Mouse (Mus musculus): ENCODE data around the gene Myg1. TPM values are rescaled to one million over a fixed set of nuclear protein-coding genes. Genes with fewer than 3 reads are reported as not detected.
A peak's percentile ranks its signal among the peaks of the same experiment; 100 is the strongest.

Myg1 gene
- polyA plus RNA-seq, 1 experiment: 105 TPM

- WGBS: 95% methylated on average over 5 of the region's 5 CpGs
- H3K27ac ChIP-seq (ENCODE audit: control insufficient read depth, insufficient read depth, low read length): no peak overlapping the region
- TF ChIP-seq POLR2A (IDR thresholded peaks at IDR 0.05; ENCODE audit: control insufficient read depth, extremely low read depth, insufficient read depth, low read length, poor library complexity): no peak
- no peak for TF ChIP-seq CTCF (IDR thresholded peaks at IDR 0.05; ENCODE audit: borderline replicate concordance, control insufficient read depth, extremely low read depth, insufficient read depth, low read length, poor library complexity)
- H3K4me1 ChIP-seq (replicated peaks; ENCODE audit: control insufficient read depth, insufficient read depth, low read length): no peaks in the 10 kb centered on the region
- no peak overlapping the region for H3K4me3 ChIP-seq (ENCODE audit: control insufficient read depth, insufficient read depth, low read length)
- peaks cover 25% of the 10 kb centered on the region for H3K36me3 ChIP-seq (ENCODE audit: control insufficient read depth, insufficient read depth, low read length)
- DNase-seq: no peak
- H3K27me3 ChIP-seq (ENCODE audit: control insufficient read depth, insufficient read depth, low read length): no peaks in the 10 kb centered on the region
Observed at GRCm38 (mm10) chr15:102339612-102340011, 8.1 kb downstream of the Myg1 start.

- Histone ChIP-seq H3K27ac (ENCODE audit: control insufficient read depth, insufficient read depth, low read length) (no peak overlapping the region), H3K4me3 (ENCODE audit: control insufficient read depth, insufficient read depth, low read length) (no peak overlapping the region), H3K36me3 (ENCODE audit: control insufficient read depth, insufficient read depth, low read length) (peaks cover 32% of the 10 kb centered on the region), H3K4me1 (replicated peaks; ENCODE audit: control insufficient read depth, insufficient read depth, low read length) (no peaks in the 10 kb centered on the region), H3K27me3 (ENCODE audit: control insufficient read depth, insufficient read depth, low read length) (no peaks in the 10 kb centered on the region)
- no peak for TF ChIP-seq POLR2A (IDR thresholded peaks at IDR 0.05; ENCODE audit: control insufficient read depth, extremely low read depth, insufficient read depth, low read length, poor library complexity)
- no peak for TF ChIP-seq CTCF (IDR thresholded peaks at IDR 0.05; ENCODE audit: borderline replicate concordance, control insufficient read depth, extremely low read depth, insufficient read depth, low read length, poor library complexity)
- peak; percentile 53 for DNase-seq
- WGBS: 16% methylated on average over 1 of the region's 1 CpGs
Observed at GRCm38 (mm10) chr15:102341580-102341979, 10.1 kb downstream of the Myg1 start.

GRCm38 (mm10) chr15:102344490-102344889 is 13.0 kb downstream of the Myg1 start:
- Histone ChIP-seq H3K27ac (ENCODE audit: control insufficient read depth, insufficient read depth, low read length) (no peak overlapping the region), H3K27me3 (ENCODE audit: control insufficient read depth, insufficient read depth, low read length) (no peaks in the 10 kb centered on the region), H3K4me1 (replicated peaks; ENCODE audit: control insufficient read depth, insufficient read depth, low read length) (no peaks in the 10 kb centered on the region), H3K36me3 (ENCODE audit: control insufficient read depth, insufficient read depth, low read length) (peaks cover 15% of the 10 kb centered on the region), H3K4me3 (ENCODE audit: control insufficient read depth, insufficient read depth, low read length) (no peak overlapping the region)
- TF ChIP-seq CTCF (IDR thresholded peaks at IDR 0.05; ENCODE audit: borderline replicate concordance, control insufficient read depth, extremely low read depth, insufficient read depth, low read length, poor library complexity) (no peak), POLR2A (IDR thresholded peaks at IDR 0.05; ENCODE audit: control insufficient read depth, extremely low read depth, insufficient read depth, low read length, poor library complexity) (no peak)
- WGBS: 95% methylated on average over 3 of the region's 3 CpGs
- no peak for DNase-seq

- TF ChIP-seq POLR2A (IDR thresholded peaks at IDR 0.05; ENCODE audit: control insufficient read depth, extremely low read depth, insufficient read depth, low read length, poor library complexity): no peak
- TF ChIP-seq CTCF (IDR thresholded peaks at IDR 0.05; ENCODE audit: borderline replicate concordance, control insufficient read depth, extremely low read depth, insufficient read depth, low read length, poor library complexity): no peak
- Histone ChIP-seq H3K4me1 (replicated peaks; ENCODE audit: control insufficient read depth, insufficient read depth, low read length) (peaks cover 6% of the 10 kb centered on the region), H3K36me3 (ENCODE audit: control insufficient read depth, insufficient read depth, low read length) (peaks cover 15% of the 10 kb centered on the region)
Observed at GRCm38 (mm10) chr15:102346444-102346843, 14.9 kb downstream of the Myg1 start.

GRCm38 (mm10) chr15:102350138-102350941 is 18.8 kb downstream of the Myg1 start, which contains the start of gene Aaas:
TSS of gene Aaas (minus strand) at chr15:102350771.
- DNase-seq: peak; percentile 95
- under 1% methylated on average over 56 of the region's 56 CpGs for WGBS
- Histone ChIP-seq H3K4me3 (ENCODE audit: control insufficient read depth, insufficient read depth, low read length) (peak within 1 kb of the TSS; percentile 80), H3K27me3 (ENCODE audit: control insufficient read depth, insufficient read depth, low read length) (peaks cover 4% of the 10 kb centered on the region; the same call in 1 of the 2 replicates), H3K36me3 (ENCODE audit: control insufficient read depth, insufficient read depth, low read length) (peaks cover 7% of the 10 kb centered on the region), H3K4me1 (replicated peaks; ENCODE audit: control insufficient read depth, insufficient read depth, low read length) (peaks cover 12% of the 10 kb centered on the region), H3K27ac (ENCODE audit: control insufficient read depth, insufficient read depth, low read length) (no peak within 1 kb of the TSS)
- TF ChIP-seq CTCF (IDR thresholded peaks at IDR 0.05; ENCODE audit: borderline replicate concordance, control insufficient read depth, extremely low read depth, insufficient read depth, low read length, poor library complexity): peak; percentile 92
- peak; percentile 48; the same call in 1 of the 2 replicates for TF ChIP-seq POLR2A (IDR thresholded peaks at IDR 0.05; ENCODE audit: control insufficient read depth, extremely low read depth, insufficient read depth, low read length, poor library complexity)

More at GRCm38 (mm10) chr15:102346444-102346843, 14.9 kb downstream of the Myg1 start:
- Histone ChIP-seq H3K27me3 (ENCODE audit: control insufficient read depth, insufficient read depth, low read length) (no peaks in the 10 kb centered on the region), H3K4me3 (ENCODE audit: control insufficient read depth, insufficient read depth, low read length) (no peak overlapping the region), H3K27ac (ENCODE audit: control insufficient read depth, insufficient read depth, low read length) (no peak overlapping the region)
- no peak for DNase-seq
- 96% methylated on average over 4 of the region's 4 CpGs for WGBS

- Histone ChIP-seq H3K36me3 (ENCODE audit: control insufficient read depth, insufficient read depth, low read length) (peaks cover 3% of the 10 kb centered on the region; the same call in 1 of the 2 replicates), H3K27me3 (ENCODE audit: control insufficient read depth, insufficient read depth, low read length) (peaks cover 9% of the 10 kb centered on the region), H3K4me3 (ENCODE audit: control insufficient read depth, insufficient read depth, low read length) (peak overlapping the region; percentile 26), H3K4me1 (replicated peaks; ENCODE audit: control insufficient read depth, insufficient read depth, low read length) (peaks cover 17% of the 10 kb centered on the region), H3K27ac (ENCODE audit: control insufficient read depth, insufficient read depth, low read length) (no peak overlapping the region)
- DNase-seq: no peak
- TF ChIP-seq POLR2A (IDR thresholded peaks at IDR 0.05; ENCODE audit: control insufficient read depth, extremely low read depth, insufficient read depth, low read length, poor library complexity): no peak
- TF ChIP-seq CTCF (IDR thresholded peaks at IDR 0.05; ENCODE audit: borderline replicate concordance, control insufficient read depth, extremely low read depth, insufficient read depth, low read length, poor library complexity): no peak
- WGBS: 12% methylated on average over 11 of the region's 11 CpGs
Observed at GRCm38 (mm10) chr15:102350942-102351291, 19.4 kb downstream of the Myg1 start.

Data from thymus, adult 2 months (tissue).